In the genomic region with DNA sequence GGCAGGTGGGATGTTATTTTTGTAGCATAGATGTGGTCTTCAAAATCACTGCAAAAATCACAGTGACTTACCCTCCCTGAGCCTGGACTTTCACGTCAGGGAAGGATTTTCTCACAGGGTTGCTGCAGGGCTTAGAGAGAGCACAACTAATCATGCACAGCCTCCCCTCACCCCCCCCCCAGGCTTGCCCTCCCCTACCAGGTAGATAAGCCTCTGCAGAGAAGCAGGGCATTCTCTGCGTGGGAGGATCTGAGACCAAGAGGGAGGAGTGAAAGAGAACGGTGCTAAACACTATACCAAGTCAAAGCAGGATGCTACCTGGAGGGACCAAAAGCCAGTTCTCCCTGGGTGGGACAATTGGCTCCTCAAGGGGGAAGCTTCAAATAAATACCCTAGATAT, we compare ENCODE assay signal across 18 mouse cellular contexts. TPM values are rescaled to one million over a fixed set of nuclear protein-coding genes. Genes with fewer than 3 reads are reported as not detected.
"Had no signal": no experiment of that assay in that cellular context is flagged by ENCODE, and none has a peak within 500 bp of the region (broad histone marks: within the 10 kb centered on the region; RNA-seq: fewer than 3 reads in every experiment).

No protein-coding gene starts in this region.

- DNase-seq: kidney, adult 2 months; kidney, postnatal 25 days; layer of hippocampus, adult 9-11 months; left cerebral cortex, postnatal 4 days; liver, postnatal 0 days; lung, embryonic 14.5 days; thymus, adult 18-20 months; thymus, postnatal 36 days had no signal

- H3K4me2 ChIP-seq: limb, embryonic 12.5 days; limb, embryonic 15.5 days; liver, embryonic 11.5 days; lung, embryonic 14.5 days; midbrain, embryonic 12.5 days had no signal

- H3K27ac ChIP-seq: kidney, postnatal 0 days; limb, embryonic 12.5 days; limb, embryonic 15.5 days; liver, embryonic 14.5 days; macrophage; midbrain, embryonic 12.5 days had no signal

- H3K4me1 ChIP-seq: limb, embryonic 12.5 days; limb, embryonic 15.5 days had no signal

- H3K9ac ChIP-seq: limb, embryonic 12.5 days; limb, embryonic 15.5 days; liver, embryonic 14.5 days; liver, postnatal 0 days; lung, embryonic 14.5 days; midbrain, embryonic 12.5 days had no signal

- H3K4me3 ChIP-seq: layer of hippocampus, adult 2 months; limb, embryonic 12.5 days; limb, embryonic 15.5 days; midbrain, embryonic 12.5 days had no signal

- ATAC-seq: liver, postnatal 0 days; lung, postnatal 0 days had no signal

- H3K27me3 ChIP-seq: limb, embryonic 15.5 days had no signal

- H3K9me3 ChIP-seq: limb, embryonic 12.5 days; limb, embryonic 15.5 days; midbrain, embryonic 12.5 days had no signal

- H3K36me3 ChIP-seq: limb, embryonic 12.5 days; limb, embryonic 15.5 days; midbrain, embryonic 12.5 days had no signal

RNA-seq across cellular contexts. Expression of gene Sv2b, which starts 31.2 kb away (rescaled TPM):
- total RNA-seq: megakaryocyte, adult 5-6 weeks had no signal
- polyA plus RNA-seq: kidney, adult 2 months; liver, postnatal 0 days; macrophage had no signal
